Mouse (Mus musculus): ENCODE data around the gene Rbms1.

Rbms1 gene

DNA sequence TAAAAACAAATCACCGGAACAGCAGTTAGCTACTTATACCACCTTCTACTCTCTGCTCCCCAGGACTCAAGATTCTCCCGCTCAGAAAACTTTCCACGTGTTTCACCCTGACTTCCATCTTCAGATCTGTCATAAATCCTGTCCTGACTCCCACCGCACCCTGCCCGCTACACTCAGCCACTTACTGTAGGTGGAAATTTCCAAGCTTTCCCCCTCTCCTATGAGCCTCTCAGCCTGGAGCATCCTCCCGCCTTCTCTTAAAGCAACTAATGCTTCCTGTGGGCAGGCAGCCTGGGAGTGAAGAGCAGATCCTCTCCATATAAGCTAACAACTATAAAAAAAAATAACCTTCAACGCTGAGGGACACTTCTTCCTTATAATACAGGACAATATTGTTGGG lies 44.6 kb downstream of the Rbms1 start:
- DNase-seq (ENCODE audit: low spot score in 2 of 2): no peak

DNA sequence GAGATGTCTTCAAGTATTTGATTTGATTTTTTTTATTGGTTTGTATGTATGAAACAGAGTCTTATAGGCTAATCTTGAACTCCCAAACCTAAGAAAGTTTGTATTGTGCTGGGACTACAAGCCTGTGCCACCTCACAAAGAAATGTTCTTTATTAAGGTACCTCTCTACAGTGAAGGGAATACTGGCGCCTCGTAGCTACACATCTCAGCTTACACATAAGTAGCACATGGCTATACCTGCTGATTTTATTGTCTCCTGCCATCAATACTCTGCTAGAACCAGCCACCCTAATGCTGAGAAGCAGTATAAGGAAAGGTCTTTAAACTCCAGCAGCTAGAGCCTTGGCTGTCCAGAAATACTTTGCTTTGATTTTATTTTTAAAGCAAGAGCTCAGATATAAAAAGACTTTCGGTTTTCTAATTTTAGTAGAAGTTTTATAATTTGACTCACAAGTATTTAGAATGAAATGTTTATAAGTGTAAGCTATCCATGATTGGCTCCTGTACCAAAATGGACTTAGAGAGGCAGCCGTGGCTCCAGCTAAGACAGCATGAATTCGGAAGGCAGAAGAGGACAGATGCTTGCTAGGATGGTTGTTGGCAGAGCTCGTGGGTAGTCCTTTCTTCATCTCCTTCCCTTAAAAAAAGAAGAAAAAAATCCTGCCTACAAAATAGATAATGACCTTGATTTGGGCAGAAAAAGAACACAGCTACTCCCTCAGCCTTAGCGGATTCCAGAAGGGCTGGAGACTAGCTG lies 48.3 kb downstream of the Rbms1 start:
- peak; percentile 44 to 74 for DNase-seq (ENCODE audit: low spot score in 2 of 2)

DNA sequence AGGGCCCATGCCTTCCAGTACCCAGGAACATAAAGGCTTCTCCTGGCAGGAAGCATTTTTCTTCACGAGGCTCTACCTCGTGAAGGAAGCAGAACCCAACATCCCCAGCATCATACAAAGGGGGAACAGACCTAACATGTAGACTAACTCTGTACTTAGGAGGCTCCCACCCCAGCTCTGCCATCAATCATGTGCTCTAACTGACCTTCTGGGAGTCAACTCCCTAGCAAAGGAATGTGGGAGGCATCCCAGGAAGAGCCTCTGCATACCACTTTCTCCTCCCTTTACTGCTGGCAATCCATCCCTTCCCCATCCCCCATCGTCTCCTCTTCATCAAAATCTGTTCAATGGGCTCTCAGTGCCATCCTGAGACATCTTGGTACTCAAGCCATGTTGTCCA lies 49.7 kb downstream of the Rbms1 start:
- no peak for DNase-seq (ENCODE audit: low spot score in 2 of 2)

DNA sequence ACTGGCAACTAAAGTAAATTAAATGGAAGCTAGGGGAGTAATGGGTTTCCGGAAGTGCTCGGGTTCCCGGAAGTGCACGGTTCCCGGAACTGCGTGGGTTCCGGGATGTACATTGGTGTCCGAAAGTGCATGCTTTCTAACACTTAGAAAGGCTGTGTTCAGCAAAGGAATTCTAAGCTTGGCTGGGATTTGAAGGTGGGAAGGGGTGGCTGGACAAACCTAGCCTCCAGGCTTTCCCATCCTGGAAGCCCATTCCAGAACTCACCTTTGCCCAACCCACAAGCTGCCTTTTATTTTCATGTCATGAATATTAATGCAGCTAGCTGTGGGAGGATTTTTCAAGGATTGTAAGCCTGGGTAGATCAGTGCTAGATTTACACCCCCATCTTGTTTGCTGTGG lies 51.3 kb downstream of the Rbms1 start:
- no peak for DNase-seq (ENCODE audit: low spot score in 2 of 2)

DNA sequence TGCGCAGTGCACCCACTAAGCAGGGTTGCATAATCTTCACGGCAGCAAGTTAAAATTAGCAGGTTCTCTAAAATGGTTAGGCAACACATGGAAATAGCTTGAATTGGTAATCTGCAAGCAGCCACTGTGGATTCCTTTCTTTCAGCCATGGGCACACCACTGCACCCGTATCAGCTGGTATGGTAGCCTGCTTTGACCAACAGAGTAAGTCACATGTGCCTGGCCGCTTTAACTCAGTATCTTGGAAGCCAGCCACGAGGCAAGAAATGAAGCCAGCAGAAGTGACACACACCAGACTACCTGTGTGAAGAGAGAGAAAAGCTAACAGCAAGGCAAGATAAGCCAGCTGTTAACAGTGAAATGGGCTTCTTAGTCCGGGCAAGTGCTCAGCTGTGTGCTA lies 52.2 kb downstream of the Rbms1 start:
- DNase-seq (ENCODE audit: low spot score in 2 of 2): peak; percentile 39 to 49

DNA sequence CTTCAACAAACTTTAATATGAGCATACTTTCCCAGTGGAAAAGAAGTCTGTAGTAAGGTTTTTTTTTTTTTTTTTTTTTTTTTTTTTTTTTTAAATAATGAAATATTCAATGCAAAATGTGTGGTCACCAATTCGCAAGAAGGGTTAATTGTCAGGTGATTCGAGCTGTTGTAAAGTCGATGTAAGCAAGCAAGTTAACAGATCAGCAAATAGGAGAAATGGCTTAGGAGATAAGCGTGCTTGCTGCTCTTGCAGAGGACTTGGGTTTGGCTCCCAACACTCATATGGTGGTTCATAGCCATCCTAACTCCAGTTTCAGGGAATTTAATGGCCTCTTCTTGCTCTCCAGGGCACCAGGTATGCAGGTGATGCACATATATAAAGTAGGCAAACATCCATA lies 54.4 kb downstream of the Rbms1 start:
- DNase-seq (ENCODE audit: low spot score in 2 of 2): no peak

DNA sequence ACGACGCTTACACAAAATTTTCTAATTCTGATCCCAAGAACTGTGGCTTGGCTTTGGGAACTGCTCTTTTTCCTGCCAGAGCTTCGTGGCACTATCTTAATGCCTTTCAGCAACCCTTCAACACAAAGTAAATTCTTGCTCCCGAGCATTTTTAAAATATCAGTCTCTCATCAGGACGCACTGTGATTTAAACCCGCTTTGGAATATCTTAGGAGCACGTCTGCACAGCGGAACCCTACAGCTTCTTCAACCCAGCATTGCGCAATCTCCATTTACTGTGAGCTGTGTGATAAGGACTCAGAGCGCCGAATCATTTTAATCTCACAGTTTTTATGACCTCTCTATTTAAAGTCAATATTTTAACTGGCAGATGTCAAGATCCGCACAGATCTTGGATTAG lies 54.9 kb downstream of the Rbms1 start:
- DNase-seq (ENCODE audit: low spot score in 2 of 2): no peak

DNA sequence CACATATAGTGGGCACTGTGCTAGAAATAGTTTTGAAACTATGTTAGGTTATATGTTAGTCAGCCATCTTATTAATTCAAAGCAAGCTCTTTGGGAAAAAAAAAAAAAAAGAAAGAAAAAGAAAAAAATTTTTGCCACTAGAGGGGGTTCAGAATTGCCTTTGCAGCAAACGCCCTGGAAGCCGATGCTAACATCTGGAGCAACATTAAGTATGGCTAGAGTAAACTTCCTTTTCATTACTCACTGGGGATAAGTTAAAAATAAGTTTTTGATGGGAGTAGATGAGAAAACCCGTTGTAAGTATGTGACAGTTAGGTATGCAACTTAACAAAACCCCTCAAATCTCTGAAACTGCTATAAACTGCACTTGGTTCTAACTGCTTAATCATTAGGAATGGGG lies 57.7 kb downstream of the Rbms1 start:
- no peak for DNase-seq (ENCODE audit: low spot score in 2 of 2)

DNA sequence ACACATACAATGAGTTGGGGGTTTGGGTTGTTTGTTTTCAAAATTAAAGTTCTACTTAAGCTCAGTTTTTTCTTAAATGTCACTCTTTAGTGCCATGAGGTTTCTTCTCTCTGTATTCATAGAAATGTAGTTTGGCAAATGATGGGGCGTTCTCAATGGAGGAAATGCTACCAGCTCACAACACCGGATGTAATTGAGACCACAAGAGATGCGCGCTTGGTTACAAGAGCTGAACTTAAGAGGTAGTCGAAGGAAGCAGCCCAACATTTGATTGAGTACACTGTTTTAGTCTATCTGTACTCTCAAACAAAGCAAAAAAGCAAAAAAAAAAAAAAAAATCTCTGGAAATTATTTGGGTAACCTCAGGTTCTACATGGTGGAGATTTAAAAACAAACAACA lies 58.9 kb downstream of the Rbms1 start:
- DNase-seq (ENCODE audit: low spot score in 2 of 2): no peak

DNA sequence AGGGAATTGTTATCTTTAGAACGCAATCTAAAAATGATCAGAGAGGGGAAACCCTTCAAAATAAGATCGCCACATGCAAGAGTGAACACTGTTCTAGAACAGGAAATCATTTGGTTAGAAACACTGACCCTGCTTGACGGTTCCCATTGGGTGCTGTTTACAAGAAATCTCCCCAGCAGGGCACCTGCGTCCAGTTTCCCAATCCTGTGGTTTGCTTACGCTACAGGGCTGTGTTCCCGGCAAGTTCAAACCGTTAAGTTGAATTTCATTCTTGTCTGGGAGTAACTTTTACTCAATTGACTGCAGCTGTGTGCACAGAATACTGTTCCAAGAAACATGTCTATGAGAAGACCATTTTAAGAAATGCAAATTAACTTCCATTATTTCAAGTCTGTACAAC lies 59.5 kb downstream of the Rbms1 start:
- DNase-seq (ENCODE audit: low spot score in 2 of 2): no peak

DNA sequence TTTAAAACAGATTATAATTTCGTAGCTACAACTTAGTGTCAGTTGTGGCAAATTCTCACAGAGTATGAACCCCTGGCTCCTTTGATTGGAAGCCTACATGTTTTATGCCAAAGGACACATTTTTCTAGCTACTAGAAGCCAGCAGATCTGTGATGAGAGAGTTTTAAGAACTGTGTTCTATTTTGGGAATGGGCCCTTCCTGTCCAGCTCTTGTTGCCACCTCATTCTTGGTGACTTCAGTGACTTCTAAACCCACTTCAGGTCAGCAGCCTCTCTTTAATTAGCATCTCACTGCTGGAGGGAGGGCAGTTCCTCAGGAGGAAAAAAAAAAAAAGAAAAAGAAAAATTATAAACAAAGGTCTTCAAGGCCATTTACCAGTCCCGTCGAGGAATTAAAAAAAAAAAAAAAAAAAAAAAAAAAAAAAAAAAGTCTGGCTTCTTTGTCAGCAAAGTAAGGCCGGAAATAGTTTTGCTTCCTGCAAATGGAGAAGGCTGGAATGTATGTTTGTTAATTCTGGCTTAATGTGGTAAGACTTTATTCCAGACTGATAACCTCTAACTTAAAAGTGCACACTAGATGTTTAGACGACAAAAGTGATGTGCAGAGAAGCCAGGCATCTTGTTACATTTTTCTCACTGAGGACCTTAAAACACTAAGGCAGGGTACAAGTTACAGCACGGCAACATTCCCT lies 60.4 kb downstream of the Rbms1 start:
- DNase-seq (ENCODE audit: low spot score in 2 of 2): no peak

DNA sequence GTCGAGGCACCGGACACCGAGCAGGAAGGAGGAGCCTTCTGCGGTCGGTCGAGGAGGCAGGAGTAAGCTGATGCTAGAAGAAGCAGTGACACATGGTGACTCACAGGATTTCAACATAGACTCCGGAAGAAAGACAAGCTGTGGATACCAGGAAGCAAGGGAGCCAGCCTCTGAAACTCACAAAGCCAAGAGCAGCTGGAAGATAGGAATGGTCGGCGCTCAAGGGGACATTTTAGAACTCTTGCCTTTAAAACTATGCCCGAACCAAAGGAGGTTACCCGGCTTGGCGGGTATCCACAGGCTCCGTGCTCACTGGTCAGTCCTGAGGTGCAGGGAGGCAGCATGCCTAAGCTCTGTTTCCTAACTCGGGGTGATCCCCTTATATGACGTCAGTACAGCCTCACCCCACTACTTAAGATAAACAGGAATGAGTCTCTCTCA lies 61.5 kb downstream of the Rbms1 start:
- no peak for DNase-seq (ENCODE audit: low spot score in 2 of 2)

DNA sequence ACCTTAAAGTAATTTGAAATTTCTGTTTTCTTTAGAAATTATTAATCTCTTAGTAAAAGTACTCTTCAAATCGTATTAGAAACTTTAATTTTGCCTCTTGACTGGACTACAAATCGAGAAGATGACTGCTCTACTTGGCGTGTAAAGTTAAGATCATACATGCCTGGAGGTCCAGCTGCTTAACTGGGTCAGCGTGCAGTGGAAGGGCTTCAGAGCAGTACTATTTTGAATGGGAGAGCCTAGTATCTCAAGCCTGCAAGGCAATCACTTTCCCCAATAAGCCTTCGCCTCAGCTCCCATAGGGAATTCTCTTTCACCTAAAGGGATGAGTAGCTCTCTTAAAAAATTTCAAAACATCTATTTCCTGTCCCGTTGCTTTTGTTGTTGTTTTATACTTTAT lies 62.0 kb downstream of the Rbms1 start:
- DNase-seq (ENCODE audit: low spot score in 2 of 2): no peak

DNA sequence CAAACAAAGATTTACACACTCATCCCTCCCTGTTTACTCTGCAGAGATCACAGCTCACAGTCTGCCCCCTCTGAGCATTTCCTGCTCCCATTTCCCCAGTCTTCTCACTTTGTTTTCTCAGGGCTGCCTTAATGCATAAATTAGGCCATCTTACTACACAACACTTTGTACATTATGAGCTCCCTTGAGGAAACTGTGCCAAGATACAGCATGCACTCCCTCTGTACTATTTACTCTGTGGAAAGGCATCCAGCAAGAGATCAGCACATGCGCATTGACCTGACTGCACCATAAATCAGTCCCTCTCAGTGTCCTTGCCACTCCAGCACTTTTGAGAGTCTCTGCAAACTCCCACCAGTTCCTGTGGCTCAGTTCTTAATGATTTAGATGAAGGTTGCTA lies 70.0 kb downstream of the Rbms1 start:
- no peak for DNase-seq (ENCODE audit: low spot score in 2 of 2)

DNA sequence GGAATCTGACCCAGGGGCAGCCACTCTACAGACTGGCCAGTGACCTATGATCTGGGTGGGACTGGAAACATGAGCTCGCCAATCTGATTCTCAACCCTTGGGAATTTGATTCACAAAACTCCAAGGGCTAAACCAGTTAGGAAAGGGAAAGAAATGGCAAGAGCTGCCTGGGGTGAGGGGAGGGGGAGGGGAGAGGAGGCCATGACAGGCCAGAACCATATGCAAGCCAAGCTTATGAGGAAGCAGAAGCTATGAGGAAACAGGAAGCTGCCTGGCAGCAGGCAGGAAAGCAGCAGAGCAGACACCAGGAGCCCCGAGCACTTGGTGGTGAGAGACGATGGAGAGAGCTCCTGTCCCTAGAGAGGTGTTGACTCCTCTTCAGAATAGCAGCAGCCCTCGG lies 79.1 kb downstream of the Rbms1 start:
- DNase-seq (ENCODE audit: low spot score in 2 of 2): no peak

DNA sequence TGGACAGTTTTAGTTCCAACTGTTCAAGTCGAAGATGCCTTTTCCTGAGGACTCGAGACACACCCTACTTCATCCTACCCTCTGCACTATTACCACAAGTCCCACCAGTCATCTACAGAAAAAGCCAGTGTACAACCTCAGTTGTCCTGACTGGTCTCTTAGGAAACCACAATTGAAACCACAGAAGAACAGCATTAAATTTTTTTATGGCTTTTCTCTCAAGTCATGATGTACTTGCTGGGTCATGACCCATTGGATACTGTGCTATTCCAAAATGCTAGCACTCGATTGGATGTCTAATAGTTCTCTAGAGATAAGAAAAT lies 80.0 kb downstream of the Rbms1 start:
- DNase-seq (ENCODE audit: low spot score in 2 of 2): no peak

DNA sequence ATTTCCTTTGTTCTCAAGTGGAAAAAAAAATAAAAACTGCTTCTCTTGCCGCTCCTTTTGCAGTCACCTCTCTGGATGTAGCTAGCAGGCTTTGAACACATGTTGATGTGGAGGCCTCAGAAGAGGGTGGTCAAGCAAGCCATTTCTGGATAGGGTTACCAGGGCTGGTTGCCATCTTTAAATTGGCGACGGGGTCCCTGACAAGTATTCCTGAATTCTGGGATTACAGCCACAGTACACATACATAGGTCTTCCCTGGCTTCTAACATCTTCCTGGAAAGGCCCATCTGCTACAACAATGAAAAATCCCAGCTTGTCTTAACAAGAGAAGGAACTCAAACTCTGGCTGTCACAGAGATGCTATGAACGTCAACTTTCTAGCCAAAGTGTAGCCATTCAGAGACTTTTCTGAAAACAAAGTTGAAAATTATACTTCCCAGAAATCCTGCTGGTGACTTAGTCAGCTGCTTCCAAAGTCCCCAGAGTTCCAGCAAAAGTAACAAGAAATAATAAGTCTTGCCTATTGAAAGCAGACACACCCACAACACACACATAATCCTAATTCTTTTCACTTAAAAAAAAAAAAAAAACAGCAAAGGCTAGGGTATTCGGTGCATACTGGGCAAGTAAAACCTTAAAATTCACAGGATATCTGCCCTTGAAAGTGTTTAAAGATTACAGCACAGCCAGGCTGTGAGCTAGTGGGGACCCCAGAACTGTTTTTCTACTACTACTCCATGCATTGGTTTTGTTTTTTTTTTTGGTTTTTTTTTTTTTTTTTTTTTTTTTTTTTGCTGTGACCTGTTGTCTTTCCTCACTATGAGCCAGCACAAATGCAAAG lies 80.6 kb downstream of the Rbms1 start:
- no peak for DNase-seq (ENCODE audit: low spot score in 2 of 2)

DNA sequence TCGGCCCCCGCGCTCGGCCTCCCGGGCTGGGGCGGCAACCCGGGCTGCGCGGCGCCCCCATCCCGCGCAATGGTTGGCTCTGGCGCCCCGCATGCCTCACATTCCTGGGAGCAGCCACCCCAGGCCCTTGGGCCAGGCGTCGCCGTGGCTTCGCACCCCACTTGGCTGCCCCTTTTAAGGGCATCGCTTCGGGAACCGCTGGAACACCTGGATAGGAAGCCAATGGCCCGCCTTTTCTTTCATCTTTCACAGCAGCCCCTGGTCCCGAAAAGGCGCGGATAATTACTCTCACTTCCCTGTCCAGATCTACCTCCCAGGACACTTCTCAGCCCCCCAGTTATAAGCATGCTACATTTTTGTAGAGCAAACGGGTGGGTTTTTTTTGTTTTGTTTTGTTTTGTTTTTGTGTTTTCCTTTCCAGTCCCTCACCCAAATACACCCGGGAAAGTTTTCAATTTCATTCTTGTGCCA lies 81.4 kb downstream of the Rbms1 start:
- no peak for DNase-seq (ENCODE audit: low spot score in 2 of 2)

DNA sequence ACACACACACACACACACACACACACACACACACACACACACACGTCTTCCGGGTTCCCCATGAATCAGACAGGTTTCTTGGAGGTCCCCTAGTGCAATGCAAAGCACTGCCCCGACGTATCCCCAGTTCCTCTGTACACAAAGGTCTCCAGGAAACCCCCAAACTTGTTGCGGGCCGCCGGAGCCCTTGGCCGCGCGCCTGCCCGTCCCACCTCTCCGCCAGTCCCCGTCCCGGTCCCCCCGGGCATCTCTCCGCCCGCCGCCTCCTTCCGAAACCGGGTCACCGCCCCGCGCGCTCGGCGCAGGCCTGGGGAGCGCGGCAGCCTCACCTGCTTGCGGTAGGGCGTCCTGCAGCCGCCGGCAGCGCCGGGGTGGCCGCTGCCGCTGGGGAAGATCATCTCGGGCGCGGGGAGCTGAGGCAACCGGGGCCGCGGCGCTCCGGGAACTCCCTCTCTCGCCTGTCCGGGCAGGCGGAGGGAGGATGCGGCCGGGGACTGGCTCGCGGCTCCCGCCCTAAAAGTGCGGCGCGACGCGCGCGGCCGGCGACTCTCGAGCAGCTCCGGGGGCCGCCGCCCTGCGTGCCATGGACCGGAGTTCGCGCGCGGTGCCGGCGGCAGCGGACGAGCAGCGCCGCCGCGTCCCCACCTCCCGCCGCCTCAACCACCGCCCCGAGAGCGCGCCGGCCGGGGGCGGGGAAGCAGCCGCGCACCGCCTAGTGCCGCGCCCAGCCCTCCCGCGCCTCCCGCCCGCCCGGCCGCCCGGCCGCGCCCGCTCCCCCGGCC lies 82.0 kb downstream of the Rbms1 start:
- peak; percentile 58 to 70 for DNase-seq (ENCODE audit: low spot score in 2 of 2)

DNA sequence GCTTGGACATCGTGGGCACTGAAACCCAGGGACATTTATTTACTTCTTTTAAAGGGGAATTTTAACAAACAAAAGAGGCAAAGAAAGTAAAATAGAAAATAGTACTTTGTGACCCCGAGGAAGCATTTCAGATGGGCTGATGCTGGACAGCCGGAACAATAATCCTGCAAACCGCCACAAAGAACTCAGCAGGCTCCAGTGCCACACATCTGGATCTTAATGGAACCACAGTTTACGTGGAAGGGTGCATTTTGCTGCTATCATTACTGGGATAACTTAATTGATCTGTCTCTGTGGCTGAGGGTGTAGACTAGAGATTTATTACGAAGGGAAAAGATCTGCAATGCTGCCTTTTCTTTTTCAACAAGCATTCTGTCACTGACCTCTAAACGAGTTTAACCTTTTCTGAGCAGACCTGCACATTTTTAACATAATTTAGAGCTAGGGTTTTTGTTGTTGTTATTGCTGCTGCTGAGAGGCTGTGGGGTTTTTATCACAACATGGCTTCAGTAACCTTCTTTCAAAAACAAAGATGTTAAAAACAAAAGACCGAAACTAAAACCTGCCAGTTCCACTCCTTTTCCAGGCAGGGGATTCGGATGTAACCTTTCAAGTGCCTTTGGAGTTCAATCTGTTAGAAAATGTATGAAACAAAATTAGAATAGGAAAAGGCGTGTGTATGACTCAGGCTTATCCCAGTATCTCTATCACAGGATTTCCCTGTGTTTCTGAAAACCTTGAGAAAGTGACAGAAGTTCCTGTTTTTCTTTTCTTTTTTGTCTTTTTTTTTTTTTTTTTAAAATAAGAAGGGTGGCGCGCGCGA lies 82.8 kb downstream of the Rbms1 start:
- no peak for DNase-seq (ENCODE audit: low spot score in 2 of 2)
